Mouse (Mus musculus) kidney, postnatal 0 days (tissue): ENCODE results near the gene Zfp944. TPM values are rescaled to one million over a fixed set of nuclear protein-coding genes. Genes with fewer than 3 reads are reported as not detected.

Experiments
- polyA plus RNA-seq: library from polyadenylated mRNA; unstranded; fragments of >200 nt; fragmentation: Nextera tagmentation; extraction: Ambion mirVana; gene quantifications from 2 replicates; pipeline ENCODE4 v1.2.1, GENCODE M21; 2015

The Zfp944 gene
- polyA plus RNA-seq, 1 experiment from 2014 or later = 12.4 TPM

Other genes starting within 250 kb of the Zfp944 start
- gene Zfp947, start 195.2 kb downstream of the Zfp944 start, polyA plus RNA-seq = 3.4 and 3.5 TPM in 2 replicates
- 3.7 TPM in 2 replicates for gene Zfp994, start 135.8 kb downstream of the Zfp944 start, polyA plus RNA-seq
- gene CT030661.1, start 46.6 kb downstream of the Zfp944 start, polyA plus RNA-seq = 12.2 and 13.5 TPM in 2 replicates
- 7.7 and 9.1 TPM in 2 replicates for gene Zfp758, start 53 bp upstream of the Zfp944 start, polyA plus RNA-seq
- gene Zfp946, start 62.8 kb upstream of the Zfp944 start, polyA plus RNA-seq = 11.6 and 11.8 TPM in 2 replicates
- gene Vmn2r111, start 212.1 kb upstream of the Zfp944 start, polyA plus RNA-seq = not detected in 2 replicates
- gene Vmn2r112, start 239.6 kb upstream of the Zfp944 start, polyA plus RNA-seq = not detected in 2 replicates